Mouse (Mus musculus): ENCODE results near the gene Fam171a1. TPM values are rescaled to one million over a fixed set of nuclear protein-coding genes. Genes with fewer than 3 reads are reported as not detected.

Fam171a1 gene
- polyA plus RNA-seq (2014; fragmentation: Illumina TruSeq; extraction: RNeasy Lipid Tissue Mini Kit (QIAGEN cat#74804); ENCODE audit: insufficient read depth, low read depth, low replicate concordance), result 20.3 TPM

GRCm38 (mm10) chr2:3113866-3114265 lies at the start of gene Fam171a1:
Fam171a1 (plus strand) TSS chr2:3114224.

Other genes starting within 250 kb of the Fam171a1 start
- gene Nmt2, start 170.0 kb downstream of the Fam171a1 start, polyA plus RNA-seq (2014; fragmentation: Illumina TruSeq; extraction: RNeasy Lipid Tissue Mini Kit (QIAGEN cat#74804); ENCODE audit: insufficient read depth, low read depth, low replicate concordance), result 9.9 TPM
- 5.6 TPM for gene Rpp38, start 218.4 kb downstream of the Fam171a1 start, polyA plus RNA-seq (2014; fragmentation: Illumina TruSeq; extraction: RNeasy Lipid Tissue Mini Kit (QIAGEN cat#74804); ENCODE audit: insufficient read depth, low read depth, low replicate concordance)
- 1.2 TPM for gene Acbd7, start 221.9 kb downstream of the Fam171a1 start, polyA plus RNA-seq (2014; fragmentation: Illumina TruSeq; extraction: RNeasy Lipid Tissue Mini Kit (QIAGEN cat#74804); ENCODE audit: insufficient read depth, low read depth, low replicate concordance)

Data from lung, adult 10 weeks (tissue).